Mouse (Mus musculus) cortical plate, adult 2 months (tissue): ENCODE measurements around the gene Anapc7.

Experiments
- CTCF ChIP-seq: fragments of 200-500 bp; IDR thresholded peaks from 2 replicates; pipeline ENCODE4 v1.5.1; 2011; ENCODE audit warnings: mild to moderate bottlenecking, control low read depth, low read length; ENCODE audit not compliant: insufficient read depth; ENCODE audit errors: extremely low read depth
- POLR2A ChIP-seq: fragments of 200-500 bp; IDR thresholded peaks from 2 replicates; pipeline ENCODE4 v1.6.1; 2011; ENCODE audit warnings: mild to moderate bottlenecking, low read length, control low read depth; ENCODE audit not compliant: insufficient read depth; ENCODE audit errors: extremely low read depth

DNA sequence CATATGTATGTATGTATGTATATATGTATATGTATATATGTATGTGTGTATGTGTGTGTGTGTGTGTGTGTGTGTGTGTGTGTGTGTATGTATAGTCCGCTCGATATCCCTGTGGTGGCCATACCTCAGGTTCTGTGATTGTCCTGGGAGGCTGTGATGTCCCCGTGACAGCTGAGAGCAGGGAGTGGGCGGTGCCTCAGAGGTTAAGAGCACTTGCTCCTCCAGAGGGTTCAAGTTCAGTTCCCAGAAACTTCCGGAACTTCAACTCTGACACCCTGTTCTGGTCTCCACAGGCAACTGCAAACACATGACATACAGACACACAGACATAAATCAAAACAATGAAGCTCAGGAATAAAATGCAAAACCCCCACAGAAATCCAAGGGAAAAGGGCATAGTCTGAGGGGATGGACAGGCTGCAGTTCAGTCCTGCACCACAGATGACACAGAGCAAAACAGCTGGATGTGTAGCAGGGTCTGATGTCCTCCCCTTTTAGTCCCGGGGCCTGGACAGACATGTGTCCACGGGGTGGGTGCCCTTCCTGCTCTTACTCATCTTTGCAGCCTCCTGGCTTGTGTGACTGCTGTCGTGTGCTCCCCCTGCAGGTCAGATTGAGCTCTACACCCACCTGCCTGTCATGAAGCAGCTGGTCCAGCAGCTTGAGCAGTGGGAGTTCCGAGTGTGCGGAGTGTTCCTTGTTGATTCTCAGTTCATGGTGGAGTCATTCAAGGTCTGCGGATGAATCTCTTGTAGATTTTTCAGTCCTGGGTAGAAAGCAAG, 41.9 kb upstream of the Anapc7 start:
- peak; percentile 93 for TF ChIP-seq CTCF
- TF ChIP-seq POLR2A: no peak
